Mouse (Mus musculus) heart, postnatal 0 days (tissue): ENCODE results near the gene Tead2. TPM values are rescaled to one million over a fixed set of nuclear protein-coding genes. Genes with fewer than 3 reads are reported as not detected.

Experiments
- ATAC-seq: fragments of 200-750 bp; cut with Nextera tagmentation; 2 replicates; pipeline ENCODE4 v1.8.0; 2017; ENCODE audit warnings: low read depth, moderate number of reproducible peaks, moderate library complexity; ENCODE audit not compliant: insufficient read depth
- DNase-seq: peaks from one replicate; pipeline ENCODE4 v3.0.0-alpha.2; 2016; ENCODE audit warnings: low spot score
- H3K27ac ChIP-seq: fragments of 300-500 bp; sonication (generic); 2 replicates; pipeline ENCODE4 v1.5.1; 2014; ENCODE audit warnings: low read depth, mild to moderate bottlenecking
- H3K27me3 ChIP-seq: fragments of 300-500 bp; sonication (generic); 2 replicates; pipeline ENCODE4 v1.6.1; 2014; ENCODE audit warnings: low read length, mixed read lengths; ENCODE audit not compliant: control insufficient read depth, insufficient read depth
- H3K36me3 ChIP-seq: fragments of 300-500 bp; sonication (generic); replicated peaks from 2 replicates; pipeline ENCODE4 v1.6.1; 2014; ENCODE audit warnings: low read length, mixed read lengths; ENCODE audit not compliant: control insufficient read depth, insufficient read depth
- H3K4me1 ChIP-seq: fragments of 300-500 bp; sonication (generic); 2 replicates; pipeline ENCODE4 v1.6.1; 2014; ENCODE audit warnings: antibody characterized with exemption; ENCODE audit not compliant: control insufficient read depth, insufficient read depth
- H3K4me2 ChIP-seq: fragments of 300-500 bp; sonication (generic); 2 replicates; pipeline ENCODE4 v1.6.1; 2014; ENCODE audit warnings: low read depth, mild to moderate bottlenecking, low read length, moderate library complexity
- H3K4me3 ChIP-seq: fragments of 300-500 bp; sonication (generic); 2 replicates; pipeline ENCODE4 v1.5.1; 2014; ENCODE audit warnings: low read depth, low read length
- H3K9ac ChIP-seq: fragments of 300-500 bp; sonication (generic); replicated peaks from 2 replicates; pipeline ENCODE4 v1.6.1; 2014; ENCODE audit warnings: low read depth, low read length, mixed read lengths
- H3K9me3 ChIP-seq: fragments of 300-500 bp; sonication (generic); replicated peaks from 2 replicates; pipeline ENCODE4 v1.6.1; 2016; ENCODE audit warnings: low read length; ENCODE audit not compliant: control insufficient read depth
- CTCF ChIP-seq: IDR thresholded peaks from 2 replicates; pipeline ENCODE4 v1.5.1; 2016; ENCODE audit warnings: antibody characterized with exemption, control low read depth, low read depth
- EP300 ChIP-seq: IDR thresholded peaks from 2 replicates; pipeline ENCODE4 v1.6.1; 2016; ENCODE audit warnings: antibody characterized with exemption, low read depth
- WGBS: fragments of 180-500 bp; shearing (Covaris S2); extraction: QIAGEN DNeasy Blood & Tissue Kit; methylation state at CpG from one replicate; pipeline ENCODE4 v1.1.7; 2014; 5-methylcytosine and 5-hydroxymethylcytosine counted together
- polyA plus RNA-seq: library from polyadenylated mRNA; unstranded; fragments of >200 nt; fragmentation: Nextera tagmentation; extraction: Ambion mirVana; gene quantifications from 2 replicates; pipeline ENCODE4 v1.2.1, GENCODE M21; 2015
- total RNA-seq: library from RNA; depleted of rRNA; stranded (reverse); fragments of >200 nt; gene quantifications from 2 replicates; pipeline ENCODE4 v1.2.3, GENCODE M21; 2014; ENCODE audit warnings: low replicate concordance

The Tead2 gene
- total and polyA plus RNA-seq, 2 experiments from 2014 or later: 41.1 to 50.6 TPM

- no peak for TF ChIP-seq EP300
- no peak for TF ChIP-seq CTCF
- DNase-seq (no peak), ATAC-seq (no peak)
- 0 out of 2 replicates have a peak, but pooled peaks cover 7% of the 10 kb centered on the region for H3K4me1 ChIP-seq
- peaks cover 97% of the 10 kb centered on the region for H3K27me3 ChIP-seq
- H3K4me2 ChIP-seq: no peak overlapping the region
- H3K4me3 ChIP-seq: no peak overlapping the region
- H3K9me3 ChIP-seq: no peaks in the 10 kb centered on the region
- no peak overlapping the region for H3K27ac ChIP-seq
- no peak overlapping the region for H3K9ac ChIP-seq
- 22% methylated on average over 7 of the region's 7 CpGs for WGBS
- no peaks in the 10 kb centered on the region for H3K36me3 ChIP-seq
Measured at GRCm38 (mm10) chr7:45178550-45178949, 37.0 kb upstream of the Tead2 start.

GRCm38 (mm10) chr7:45179469-45179868, 36.1 kb upstream of the Tead2 start, which contains the start of gene Gfy:
Gene Gfy, minus strand, starts transcription at chr7:45179569.
- Histone ChIP-seq H3K9ac (no peak within 1 kb of the TSS), H3K36me3 (no peaks in the 10 kb centered on the region), H3K4me1 (0 out of 2 replicates have a peak, but pooled peaks cover 7% of the 10 kb centered on the region), H3K27me3 (peaks cover 100% of the 10 kb centered on the region), H3K4me3 (no peak within 1 kb of the TSS), H3K27ac (no peak within 1 kb of the TSS), H3K4me2 (no peak within 1 kb of the TSS), H3K9me3 (no peaks in the 10 kb centered on the region)
- 37% methylated on average over 7 of the region's 7 CpGs for WGBS
- ATAC-seq: no peak
- no peak for DNase-seq
- TF ChIP-seq CTCF (no peak), EP300 (no peak)

- Histone ChIP-seq H3K9ac (no peak within 1 kb of the TSS), H3K4me3 (peak within 1 kb of the TSS; percentile 31), H3K9me3 (no peaks in the 10 kb centered on the region), H3K27me3 (peaks cover 100% of the 10 kb centered on the region), H3K4me2 (peak within 1 kb of the TSS; percentile 60), H3K36me3 (no peaks in the 10 kb centered on the region), H3K4me1 (0 out of 2 replicates have a peak, but pooled peaks cover 7% of the 10 kb centered on the region), H3K27ac (no peak within 1 kb of the TSS)
- no peak for ATAC-seq
- TF ChIP-seq EP300 (no peak), CTCF (no peak)
- 24% methylated on average over 20 of the region's 20 CpGs for WGBS
- DNase-seq: no peak
Measured at GRCm38 (mm10) chr7:45180896-45181477, 34.6 kb upstream of the Tead2 start, which contains the start of gene Pth2. Gene Pth2, plus strand, starts transcription at chr7:45180995.

- WGBS: 5% methylated on average over 35 of the region's 35 CpGs
- Histone ChIP-seq H3K4me3 (peak overlapping the region; percentile 31), H3K9ac (no peak overlapping the region), H3K27ac (no peak overlapping the region), H3K9me3 (no peaks in the 10 kb centered on the region), H3K36me3 (no peaks in the 10 kb centered on the region), H3K4me2 (peak overlapping the region; percentile 60), H3K27me3 (peaks cover 99% of the 10 kb centered on the region), H3K4me1 (0 out of 2 replicates have a peak, but pooled peaks cover 7% of the 10 kb centered on the region)
- ATAC-seq (no peak), DNase-seq (no peak)
- TF ChIP-seq CTCF (no peak), EP300 (no peak)
Measured at GRCm38 (mm10) chr7:45181540-45181939, 34.0 kb upstream of the Tead2 start.

- H3K4me2 ChIP-seq: peak overlapping the region; percentile 60
- no peaks in the 10 kb centered on the region for H3K36me3 ChIP-seq
- no peak overlapping the region for H3K27ac ChIP-seq
- ATAC-seq (peak; percentile 92), DNase-seq (peak; percentile 88)
- H3K9me3 ChIP-seq: no peaks in the 10 kb centered on the region
- peaks cover 99% of the 10 kb centered on the region for H3K27me3 ChIP-seq
- 0 out of 2 replicates have a peak, but pooled peaks cover 7% of the 10 kb centered on the region for H3K4me1 ChIP-seq
- WGBS: under 1% methylated on average over 34 of the region's 34 CpGs
- no peak overlapping the region for H3K9ac ChIP-seq
- peak overlapping the region; percentile 31 for H3K4me3 ChIP-seq
- no peak for TF ChIP-seq CTCF
Measured at GRCm38 (mm10) chr7:45182199-45182601, 33.4 kb upstream of the Tead2 start.

GRCm38 (mm10) chr7:45182606-45183005, 32.9 kb upstream of the Tead2 start:
- TF ChIP-seq CTCF (no peak), EP300 (no peak)
- Histone ChIP-seq H3K4me3 (peak overlapping the region; percentile 31), H3K4me1 (0 out of 2 replicates have a peak, but pooled peaks cover 7% of the 10 kb centered on the region), H3K4me2 (peak overlapping the region; percentile 60), H3K27ac (no peak overlapping the region), H3K27me3 (peaks cover 98% of the 10 kb centered on the region), H3K9ac (no peak overlapping the region), H3K36me3 (no peaks in the 10 kb centered on the region), H3K9me3 (no peaks in the 10 kb centered on the region)
- DNase-seq (no peak), ATAC-seq (peak; percentile 18; the same call in 1 of the 2 replicates)
- 9% methylated on average over 11 of the region's 11 CpGs for WGBS
